Mouse (Mus musculus) embryonic facial prominence, embryonic 15.5 days (tissue): ENCODE measurements at regions not wholly inside any gene's neighbourhood (a gene's known extent, or its start where the extent isn't known, plus 50 kb on each side); places are given as distances from the start of the nearest gene placed in this dataset.

Experiments used
- ATAC-seq: fragments of 200-750 bp; cut with Nextera tagmentation; 2 replicates; pipeline ENCODE4 v1.8.0; 2017; ENCODE audit warnings: low read depth, moderate TSS enrichment; ENCODE audit not compliant: insufficient number of reproducible peaks, low FRiP score, low TSS enrichment
- H3K27ac ChIP-seq: fragments of 300-500 bp; sonication (generic); replicated peaks from 2 replicates; pipeline ENCODE4 v1.5.1; 2015; ENCODE audit warnings: mild to moderate bottlenecking, inconsistent platforms
- H3K27me3 ChIP-seq: fragments of 300-500 bp; sonication (generic); 2 replicates; pipeline ENCODE4 v1.6.1; 2015; ENCODE audit warnings: inconsistent platforms
- H3K36me3 ChIP-seq: fragments of 300-500 bp; sonication (generic); 2 replicates; pipeline ENCODE4 v1.6.1; 2015; ENCODE audit warnings: mild to moderate bottlenecking, inconsistent platforms
- H3K4me1 ChIP-seq: fragments of 300-500 bp; sonication (generic); 2 replicates; pipeline ENCODE4 v1.6.1; 2015; ENCODE audit warnings: inconsistent platforms
- H3K4me2 ChIP-seq: fragments of 300-500 bp; sonication (generic); replicated peaks from 2 replicates; pipeline ENCODE4 v1.6.1; 2015; ENCODE audit warnings: mild to moderate bottlenecking, inconsistent platforms
- H3K4me3 ChIP-seq: fragments of 300-500 bp; sonication (generic); replicated peaks from 2 replicates; pipeline ENCODE4 v1.5.1; 2015; ENCODE audit warnings: mild to moderate bottlenecking, inconsistent platforms
- H3K9ac ChIP-seq: fragments of 300-500 bp; sonication (generic); 2 replicates; pipeline ENCODE4 v1.6.1; 2015; ENCODE audit warnings: inconsistent platforms
- H3K9me3 ChIP-seq: fragments of 300-500 bp; sonication (generic); replicated peaks from 2 replicates; pipeline ENCODE4 v1.6.1; 2016; ENCODE audit warnings: inconsistent platforms
- WGBS: fragments of 180-500 bp; shearing (Covaris S2); methylation state at CpG from one replicate; pipeline ENCODE4 v1.1.7; 2015; 5-methylcytosine and 5-hydroxymethylcytosine counted together

GRCm38 (mm10) chr2:170255997-170256396, 108.1 kb upstream of the Zfp217 start:
- Histone ChIP-seq H3K27me3 (no peaks in the 10 kb centered on the region), H3K4me1 (no peaks in the 10 kb centered on the region), H3K4me3 (no peak overlapping the region), H3K9ac (no peak overlapping the region), H3K9me3 (no peaks in the 10 kb centered on the region), H3K4me2 (no peak overlapping the region), H3K36me3 (no peaks in the 10 kb centered on the region), H3K27ac (no peak overlapping the region)
- ATAC-seq: no peak
- 92% methylated on average over 5 of the region's 5 CpGs for WGBS

GRCm38 (mm10) chr2:170255533-170255932, 107.6 kb upstream of the Zfp217 start:
- no peak overlapping the region for H3K4me3 ChIP-seq
- no peak overlapping the region for H3K9ac ChIP-seq
- no peaks in the 10 kb centered on the region for H3K27me3 ChIP-seq
- H3K4me2 ChIP-seq: no peak overlapping the region
- H3K4me1 ChIP-seq: no peaks in the 10 kb centered on the region
- no peaks in the 10 kb centered on the region for H3K36me3 ChIP-seq
- no peak for ATAC-seq
- no peak overlapping the region for H3K27ac ChIP-seq
- H3K9me3 ChIP-seq: no peaks in the 10 kb centered on the region
- WGBS: 92% methylated on average over 2 of the region's 2 CpGs

GRCm38 (mm10) chr2:170253681-170254440, 106.0 kb upstream of the Zfp217 start:
- no peaks in the 10 kb centered on the region for H3K36me3 ChIP-seq
- H3K4me3 ChIP-seq: no peak overlapping the region
- no peaks in the 10 kb centered on the region for H3K27me3 ChIP-seq
- H3K9me3 ChIP-seq: no peaks in the 10 kb centered on the region
- H3K27ac ChIP-seq: no peak overlapping the region
- no peak overlapping the region for H3K9ac ChIP-seq
- ATAC-seq: no peak
- H3K4me2 ChIP-seq: no peak overlapping the region
- H3K4me1 ChIP-seq: no peaks in the 10 kb centered on the region
- WGBS: 68% methylated on average over 9 of the region's 9 CpGs

- Histone ChIP-seq H3K4me3 (no peak overlapping the region), H3K9ac (no peak overlapping the region), H3K36me3 (no peaks in the 10 kb centered on the region), H3K4me1 (0 out of 2 replicates have a peak, but pooled peaks cover 6% of the 10 kb centered on the region), H3K4me2 (no peak overlapping the region), H3K27ac (no peak overlapping the region), H3K9me3 (no peaks in the 10 kb centered on the region), H3K27me3 (no peaks in the 10 kb centered on the region)
- ATAC-seq: no peak
- WGBS: 60% methylated on average over 14 of the region's 14 CpGs
Measured at GRCm38 (mm10) chr2:170252255-170253034, 104.5 kb upstream of the Zfp217 start.

GRCm38 (mm10) chr2:170250680-170251079, 102.8 kb upstream of the Zfp217 start:
- H3K4me3 ChIP-seq: no peak overlapping the region
- H3K36me3 ChIP-seq: no peaks in the 10 kb centered on the region
- H3K4me1 ChIP-seq: 0 out of 2 replicates have a peak, but pooled peaks cover 6% of the 10 kb centered on the region
- no peak for ATAC-seq
- no peaks in the 10 kb centered on the region for H3K27me3 ChIP-seq
- no peak overlapping the region for H3K9ac ChIP-seq
- no peak overlapping the region for H3K4me2 ChIP-seq
- H3K9me3 ChIP-seq: no peaks in the 10 kb centered on the region
- 93% methylated on average over 2 of the region's 2 CpGs for WGBS
- no peak overlapping the region for H3K27ac ChIP-seq

- ATAC-seq: no peak
- Histone ChIP-seq H3K4me3 (no peak overlapping the region), H3K36me3 (no peaks in the 10 kb centered on the region), H3K9me3 (no peaks in the 10 kb centered on the region), H3K27ac (no peak overlapping the region), H3K9ac (no peak overlapping the region), H3K4me1 (0 out of 2 replicates have a peak, but pooled peaks cover 6% of the 10 kb centered on the region), H3K4me2 (no peak overlapping the region), H3K27me3 (no peaks in the 10 kb centered on the region)
- WGBS: 35% methylated on average over 11 of the region's 11 CpGs
Measured at GRCm38 (mm10) chr2:170247702-170248445, 100.0 kb upstream of the Zfp217 start.

- whole genome bisulfite sequencing: 28% methylated on average over 12 of the region's 12 CpGs
- H3K4me2 ChIP-seq: no peak overlapping the region
- H3K9me3 ChIP-seq: no peaks in the 10 kb centered on the region
- no peaks in the 10 kb centered on the region for H3K27me3 ChIP-seq
- H3K4me1 ChIP-seq: 0 out of 2 replicates have a peak, but pooled peaks cover 6% of the 10 kb centered on the region
- H3K27ac ChIP-seq: no peak overlapping the region
- H3K9ac ChIP-seq: no peak overlapping the region
- no peaks in the 10 kb centered on the region for H3K36me3 ChIP-seq
- H3K4me3 ChIP-seq: no peak overlapping the region
- ATAC-seq: no peak
Measured at GRCm38 (mm10) chr2:170245637-170246341, 97.9 kb upstream of the Zfp217 start.

- ATAC-seq: no peak
- H3K9me3 ChIP-seq: no peaks in the 10 kb centered on the region
- no peaks in the 10 kb centered on the region for H3K36me3 ChIP-seq
- no peaks in the 10 kb centered on the region for H3K27me3 ChIP-seq
- no peak overlapping the region for H3K9ac ChIP-seq
- H3K27ac ChIP-seq: no peak overlapping the region
- WGBS: 54% methylated on average over 4 of the region's 4 CpGs
- H3K4me3 ChIP-seq: no peak overlapping the region
- H3K4me1 ChIP-seq: 0 out of 2 replicates have a peak, but pooled peaks cover 6% of the 10 kb centered on the region
- H3K4me2 ChIP-seq: no peak overlapping the region
Measured at GRCm38 (mm10) chr2:170244108-170244507, 96.2 kb upstream of the Zfp217 start.

- H3K9me3 ChIP-seq: no peaks in the 10 kb centered on the region
- H3K27ac ChIP-seq: no peak overlapping the region
- H3K4me1 ChIP-seq: no peaks in the 10 kb centered on the region
- no peak overlapping the region for H3K9ac ChIP-seq
- H3K27me3 ChIP-seq: no peaks in the 10 kb centered on the region
- H3K4me2 ChIP-seq: no peak overlapping the region
- ATAC-seq: no peak
- 82% methylated on average over 1 of the region's 1 CpGs for WGBS
- no peak overlapping the region for H3K4me3 ChIP-seq
- no peaks in the 10 kb centered on the region for H3K36me3 ChIP-seq
Measured at GRCm38 (mm10) chr2:170237959-170238358, 90.1 kb upstream of the Zfp217 start.

GRCm38 (mm10) chr2:170233426-170233825, 85.5 kb upstream of the Zfp217 start:
- ATAC-seq: no peak
- Histone ChIP-seq H3K27ac (no peak overlapping the region), H3K4me3 (no peak overlapping the region), H3K4me1 (no peaks in the 10 kb centered on the region), H3K36me3 (no peaks in the 10 kb centered on the region), H3K9me3 (no peaks in the 10 kb centered on the region), H3K4me2 (no peak overlapping the region), H3K9ac (no peak overlapping the region), H3K27me3 (no peaks in the 10 kb centered on the region)
- WGBS: 61% methylated on average over 4 of the region's 4 CpGs
